Mouse (Mus musculus): ENCODE measurements around the gene Slc41a1. TPM values are rescaled to one million over a fixed set of nuclear protein-coding genes. Genes with fewer than 3 reads are reported as not detected.
A peak's percentile ranks its signal among the peaks of the same experiment; 100 is the strongest.
"Not testable (repeated sequence)": the region's sequence is repeated elsewhere in the genome, so short reads cannot be mapped to it uniquely, and the experiment has no call there.

The Slc41a1 gene
- polyA plus RNA-seq, 1 experiment from 2014 or later = 11.4 TPM

DNA sequence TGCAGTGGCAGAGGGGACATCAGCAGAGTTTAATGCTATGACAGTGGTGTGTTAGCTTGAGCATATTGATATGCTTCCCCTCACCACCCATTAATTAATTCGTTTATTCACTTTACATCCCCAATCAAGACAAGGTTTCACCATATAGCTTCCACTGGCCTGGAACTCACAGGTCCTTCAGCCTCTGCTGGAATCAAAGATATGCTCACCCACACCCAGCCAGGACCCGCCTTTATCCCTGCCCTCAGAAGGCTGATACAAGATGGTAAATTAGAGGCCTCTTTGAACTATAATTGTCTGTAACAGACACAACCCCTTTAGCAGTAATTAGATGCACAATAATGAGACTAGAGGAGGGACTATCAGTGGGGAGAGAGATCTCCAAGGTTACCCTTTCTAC lies 17.6 kb upstream of the Slc41a1 start:
- Histone ChIP-seq H3K9ac (ENCODE audit: low read length) (no peak overlapping the region), H3K36me3 (ENCODE audit: control insufficient read depth, insufficient read depth, low read length) (no peaks in the 10 kb centered on the region), H3K9me3 (ENCODE audit: control insufficient read depth, low read length) (no peaks in the 10 kb centered on the region), H3K4me1 (ENCODE audit: control insufficient read depth, insufficient read depth, low read length) (no peaks in the 10 kb centered on the region), H3K27ac (ENCODE audit: low read depth, low read length) (no peak overlapping the region), H3K27me3 (ENCODE audit: control insufficient read depth, insufficient read depth, low read length) (no peaks in the 10 kb centered on the region), H3K4me3 (ENCODE audit: low read depth, low read length) (no peak overlapping the region), H3K4me2 (no peak overlapping the region)
- no peak for DNase-seq (ENCODE audit: low spot score, missing footprints)
- 64% methylated on average over 2 of the region's 2 CpGs for WGBS
- no peak for ATAC-seq (ENCODE audit: low FRiP score)

GRCm38 (mm10) chr1:131811393-131811792 lies 15.9 kb upstream of the Slc41a1 start:
- H3K4me1 ChIP-seq (ENCODE audit: control insufficient read depth, insufficient read depth, low read length) = no peaks in the 10 kb centered on the region
- 87% methylated on average over 1 of the region's 1 CpGs for WGBS
- no peaks in the 10 kb centered on the region for H3K36me3 ChIP-seq (ENCODE audit: control insufficient read depth, insufficient read depth, low read length)
- ATAC-seq (ENCODE audit: low FRiP score) (no peak), DNase-seq (ENCODE audit: low spot score, missing footprints) (no peak)
- no peak overlapping the region for H3K9ac ChIP-seq (ENCODE audit: low read length)
- no peaks in the 10 kb centered on the region for H3K9me3 ChIP-seq (ENCODE audit: control insufficient read depth, low read length)
- no peaks in the 10 kb centered on the region for H3K27me3 ChIP-seq (ENCODE audit: control insufficient read depth, insufficient read depth, low read length)
- no peak overlapping the region for H3K4me3 ChIP-seq (ENCODE audit: low read depth, low read length)
- no peak overlapping the region for H3K4me2 ChIP-seq
- H3K27ac ChIP-seq (ENCODE audit: low read depth, low read length) = no peak overlapping the region

- Histone ChIP-seq H3K4me3 (ENCODE audit: low read depth, low read length) (no peak overlapping the region), H3K4me2 (no peak overlapping the region), H3K27ac (ENCODE audit: low read depth, low read length) (no peak overlapping the region), H3K27me3 (ENCODE audit: control insufficient read depth, insufficient read depth, low read length) (no peaks in the 10 kb centered on the region), H3K9me3 (ENCODE audit: control insufficient read depth, low read length) (no peaks in the 10 kb centered on the region), H3K4me1 (ENCODE audit: control insufficient read depth, insufficient read depth, low read length) (no peaks in the 10 kb centered on the region), H3K9ac (ENCODE audit: low read length) (no peak overlapping the region), H3K36me3 (ENCODE audit: control insufficient read depth, insufficient read depth, low read length) (no peaks in the 10 kb centered on the region)
- ATAC-seq (ENCODE audit: low FRiP score) (no peak), DNase-seq (ENCODE audit: low spot score, missing footprints) (no peak)
- 92% methylated on average over 9 of the region's 9 CpGs for WGBS
Observed at GRCm38 (mm10) chr1:131812006-131812405, 15.3 kb upstream of the Slc41a1 start.

DNA sequence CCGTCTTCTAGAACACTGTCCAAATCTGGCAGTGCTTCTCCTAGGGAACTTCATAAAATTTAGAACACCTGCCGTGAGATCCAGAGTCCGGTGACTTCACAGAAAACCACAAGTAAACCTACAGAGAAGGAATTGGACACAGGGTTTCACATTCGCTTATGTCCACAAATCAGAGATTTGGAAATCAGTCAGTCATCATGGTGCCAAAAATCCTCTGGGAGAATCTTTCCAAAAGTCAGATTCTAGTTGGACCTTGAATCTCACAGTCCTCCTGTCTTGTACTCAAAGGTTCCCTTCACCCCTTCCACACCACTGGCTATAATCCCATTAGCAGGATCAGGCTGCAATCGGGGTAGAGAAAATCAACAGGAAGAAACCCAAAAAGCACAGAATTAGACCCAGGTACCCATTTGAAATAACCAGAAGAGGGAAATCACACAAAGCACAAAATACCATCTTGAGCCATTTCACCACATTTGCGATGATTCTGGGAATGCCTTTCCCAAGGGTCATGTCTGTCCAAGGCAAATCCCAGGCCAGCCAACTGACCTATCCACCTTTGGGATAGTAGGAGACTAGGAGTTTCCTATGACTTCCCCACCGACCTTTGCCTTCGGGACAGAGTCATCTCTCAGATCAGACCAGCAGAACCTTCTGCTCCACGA lies 14.5 kb upstream of the Slc41a1 start:
- no peaks in the 10 kb centered on the region for H3K36me3 ChIP-seq (ENCODE audit: control insufficient read depth, insufficient read depth, low read length)
- no peak overlapping the region for H3K9ac ChIP-seq (ENCODE audit: low read length)
- WGBS = 82% methylated on average over 9 of the region's 9 CpGs
- H3K4me2 ChIP-seq = no peak overlapping the region
- H3K27me3 ChIP-seq (ENCODE audit: control insufficient read depth, insufficient read depth, low read length) = no peaks in the 10 kb centered on the region
- no peak for DNase-seq (ENCODE audit: low spot score, missing footprints)
- no peak for ATAC-seq (ENCODE audit: low FRiP score)
- H3K27ac ChIP-seq (ENCODE audit: low read depth, low read length) = no peak overlapping the region
- H3K9me3 ChIP-seq (ENCODE audit: control insufficient read depth, low read length) = no peaks in the 10 kb centered on the region
- H3K4me1 ChIP-seq (ENCODE audit: control insufficient read depth, insufficient read depth, low read length) = no peaks in the 10 kb centered on the region
- H3K4me3 ChIP-seq (ENCODE audit: low read depth, low read length) = no peak overlapping the region

GRCm38 (mm10) chr1:131813731-131814130 lies 13.6 kb upstream of the Slc41a1 start:
- H3K4me2 ChIP-seq = no peak overlapping the region
- no peaks in the 10 kb centered on the region for H3K4me1 ChIP-seq (ENCODE audit: control insufficient read depth, insufficient read depth, low read length)
- no peak overlapping the region for H3K9ac ChIP-seq (ENCODE audit: low read length)

GRCm38 (mm10) chr1:131814191-131814590 lies 13.1 kb upstream of the Slc41a1 start:
- H3K36me3 ChIP-seq (ENCODE audit: control insufficient read depth, insufficient read depth, low read length) = no peaks in the 10 kb centered on the region
- no peak overlapping the region for H3K4me3 ChIP-seq (ENCODE audit: low read depth, low read length)
- H3K9me3 ChIP-seq (ENCODE audit: control insufficient read depth, low read length) = no peaks in the 10 kb centered on the region
- H3K4me1 ChIP-seq (ENCODE audit: control insufficient read depth, insufficient read depth, low read length) = no peaks in the 10 kb centered on the region
- H3K27me3 ChIP-seq (ENCODE audit: control insufficient read depth, insufficient read depth, low read length) = no peaks in the 10 kb centered on the region
- H3K4me2 ChIP-seq = no peak overlapping the region
- H3K9ac ChIP-seq (ENCODE audit: low read length) = no peak overlapping the region
- no peak overlapping the region for H3K27ac ChIP-seq (ENCODE audit: low read depth, low read length)
- WGBS = 88% methylated on average over 3 of the region's 3 CpGs
- DNase-seq (ENCODE audit: low spot score, missing footprints) (no peak), ATAC-seq (ENCODE audit: low FRiP score) (no peak)

More at GRCm38 (mm10) chr1:131813731-131814130, 13.6 kb upstream of the Slc41a1 start:
- DNase-seq (ENCODE audit: low spot score, missing footprints) (peak; percentile 57), ATAC-seq (ENCODE audit: low FRiP score) (no peak)
- no peaks in the 10 kb centered on the region for H3K36me3 ChIP-seq (ENCODE audit: control insufficient read depth, insufficient read depth, low read length)
- H3K27ac ChIP-seq (ENCODE audit: low read depth, low read length) = no peak overlapping the region
- H3K4me3 ChIP-seq (ENCODE audit: low read depth, low read length) = no peak overlapping the region
- 90% methylated on average over 4 of the region's 4 CpGs for WGBS
- no peaks in the 10 kb centered on the region for H3K27me3 ChIP-seq (ENCODE audit: control insufficient read depth, insufficient read depth, low read length)
- no peaks in the 10 kb centered on the region for H3K9me3 ChIP-seq (ENCODE audit: control insufficient read depth, low read length)

GRCm38 (mm10) chr1:131816886-131817285 lies 10.4 kb upstream of the Slc41a1 start:
- H3K36me3 ChIP-seq (ENCODE audit: control insufficient read depth, insufficient read depth, low read length) = no peaks in the 10 kb centered on the region
- no peaks in the 10 kb centered on the region for H3K4me1 ChIP-seq (ENCODE audit: control insufficient read depth, insufficient read depth, low read length)
- H3K9ac ChIP-seq (ENCODE audit: low read length) = no peak overlapping the region
- H3K9me3 ChIP-seq (ENCODE audit: control insufficient read depth, low read length) = no peaks in the 10 kb centered on the region
- no peak overlapping the region for H3K4me2 ChIP-seq
- WGBS = 85% methylated on average over 6 of the region's 6 CpGs
- H3K27ac ChIP-seq (ENCODE audit: low read depth, low read length) = no peak overlapping the region
- ATAC-seq (ENCODE audit: low FRiP score) = no peak
- H3K4me3 ChIP-seq (ENCODE audit: low read depth, low read length) = no peak overlapping the region
- no peaks in the 10 kb centered on the region for H3K27me3 ChIP-seq (ENCODE audit: control insufficient read depth, insufficient read depth, low read length)
- DNase-seq (ENCODE audit: low spot score, missing footprints) = no peak

GRCm38 (mm10) chr1:131820353-131820752 lies 6.9 kb upstream of the Slc41a1 start:
- H3K4me2 ChIP-seq; H3K36me3 ChIP-seq (ENCODE audit: control insufficient read depth, insufficient read depth, low read length); H3K27me3 ChIP-seq (ENCODE audit: control insufficient read depth, insufficient read depth, low read length); H3K9ac ChIP-seq (ENCODE audit: low read length); H3K4me3 ChIP-seq (ENCODE audit: low read depth, low read length); H3K27ac ChIP-seq (ENCODE audit: low read depth, low read length); ATAC-seq (ENCODE audit: low FRiP score); H3K9me3 ChIP-seq (ENCODE audit: control insufficient read depth, low read length); H3K4me1 ChIP-seq (ENCODE audit: control insufficient read depth, insufficient read depth, low read length); DNase-seq (ENCODE audit: low spot score, missing footprints): not testable (repeated sequence)
- 74% methylated on average over 8 of the region's 9 CpGs for WGBS

DNA sequence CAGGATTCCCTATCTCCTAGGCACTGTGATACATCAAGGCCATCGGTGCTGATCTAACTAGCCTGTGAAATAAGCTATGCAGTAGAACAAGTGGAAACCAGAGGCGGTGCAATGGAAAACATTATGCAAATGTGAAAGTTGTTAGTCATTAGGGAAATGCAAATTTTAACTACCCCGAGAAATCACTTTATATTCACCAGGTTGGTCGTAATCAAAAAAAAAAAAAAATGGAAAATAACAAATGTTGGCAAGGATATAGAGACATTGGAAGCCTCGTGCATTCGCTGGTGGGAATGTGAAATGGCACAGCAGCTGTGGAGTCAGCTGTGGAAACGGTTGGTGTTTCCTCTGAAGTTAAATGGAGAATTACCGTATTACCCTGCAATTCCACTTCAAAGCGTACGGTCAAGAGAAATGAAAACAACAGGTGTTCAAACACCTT lies 6.4 kb upstream of the Slc41a1 start:
- no peaks in the 10 kb centered on the region for H3K36me3 ChIP-seq (ENCODE audit: control insufficient read depth, insufficient read depth, low read length)
- no peaks in the 10 kb centered on the region for H3K27me3 ChIP-seq (ENCODE audit: control insufficient read depth, insufficient read depth, low read length)
- WGBS = 90% methylated on average over 10 of the region's 10 CpGs
- ATAC-seq (ENCODE audit: low FRiP score) (no peak), DNase-seq (ENCODE audit: low spot score, missing footprints) (peak; percentile 81)
- no peaks in the 10 kb centered on the region for H3K9me3 ChIP-seq (ENCODE audit: control insufficient read depth, low read length)
- no peak overlapping the region for H3K4me2 ChIP-seq
- no peak overlapping the region for H3K9ac ChIP-seq (ENCODE audit: low read length)
- no peaks in the 10 kb centered on the region for H3K4me1 ChIP-seq (ENCODE audit: control insufficient read depth, insufficient read depth, low read length)
- no peak overlapping the region for H3K4me3 ChIP-seq (ENCODE audit: low read depth, low read length)
- H3K27ac ChIP-seq (ENCODE audit: low read depth, low read length) = no peak overlapping the region

Measured in midbrain, embryonic 11.5 days (tissue).